8 mouse cellular contexts compared by ENCODE assay signal in genomic region chr8:111093865-111094718, GRCm38 (mm10). TPM values are rescaled to one million over a fixed set of nuclear protein-coding genes. Genes with fewer than 3 reads are reported as not detected.
DNase-seq lines count a peak whose midpoint lies in the region; ATAC-seq and TF ChIP-seq lines count a peak whose summit lies in the region.

TSS of gene Pdpr (plus strand) at chr8:111094630.

- TF ChIP-seq POLR2A in lung, adult 2 months (IDR thresholded peaks at IDR 0.05; ENCODE audit: borderline replicate concordance, extremely low read depth, low read depth, low read length) = peak; percentile 51; the same call in 1 of the 2 replicates

- peak; percentile 89 for DNase-seq in ES-CJ7 (ENCODE audit: low read depth, low spot score)
- peak; percentile 92 for DNase-seq in cerebellum, adult 11 months
- peak; percentile 85 for DNase-seq in heart, postnatal 25 days (ENCODE audit: low spot score)
- DNase-seq in layer of hippocampus, adult 18-20 months (ENCODE audit: low spot score in 2 of 2) = peak; percentile 83 to 92
- peak; percentile 91 for DNase-seq in lung, adult 2 months
- peak; percentile 89 for DNase-seq in thymus, adult 18-20 months

- peaks cover 17% of the 10 kb centered on the region for H3K4me1 ChIP-seq in forebrain, embryonic 15.5 days
- H3K4me1 ChIP-seq in lung, adult 2 months (ENCODE audit: control insufficient read depth, insufficient read depth, low read length) = peaks cover 13% of the 10 kb centered on the region

- intact Hi-C loops in heart, postnatal 25 days (cut with DNase I) = loop anchor here (5.0 kb wide), 1 partner anchor 347 kb away; no protein-coding TSS in a partner anchor

- peak; percentile 94 for ATAC-seq in forebrain, embryonic 15.5 days (replicated peaks)
- ATAC-seq in neutrophil, adult 5-6 weeks (ENCODE audit: extremely low read depth, insufficient number of reproducible peaks, low FRiP score, poor library complexity, severe bottlenecking) = peak; percentile 76

- TF ChIP-seq CTCF in lung, adult 2 months (IDR thresholded peaks at IDR 0.05; ENCODE audit: insufficient read depth, low read length) = no peak

- H3K27me3 ChIP-seq in forebrain, embryonic 15.5 days = no peaks in the 10 kb centered on the region

- H3K4me3 ChIP-seq in forebrain, embryonic 15.5 days = peak within 1 kb of the TSS; percentile 76
- H3K4me3 ChIP-seq in lung, adult 2 months (replicated peaks; ENCODE audit: extremely low read depth, low read depth, low read length) = peak within 1 kb of the TSS; percentile 77

- 6% methylated on average over 42 of the region's 72 CpGs for WGBS in forebrain, embryonic 15.5 days
- WGBS in lung, adult 2 months = 7% methylated on average over 50 of the region's 72 CpGs

- H3K27ac ChIP-seq in forebrain, embryonic 15.5 days (replicated peaks) = peak within 1 kb of the TSS; percentile 71

- H3K4me2 ChIP-seq in forebrain, embryonic 15.5 days (replicated peaks) = peak within 1 kb of the TSS; percentile 88

- H3K36me3 ChIP-seq in forebrain, embryonic 15.5 days = no peaks in the 10 kb centered on the region

- H3K9me3 ChIP-seq in forebrain, embryonic 15.5 days = no peaks in the 10 kb centered on the region

- peak within 1 kb of the TSS; percentile 68 for H3K9ac ChIP-seq in forebrain, embryonic 15.5 days (replicated peaks)

RNA-seq across cellular contexts. Expression of gene Pdpr, which starts in this region (rescaled TPM):
- polyA plus RNA-seq in forebrain, embryonic 15.5 days (2015; fragmentation: Nextera tagmentation; extraction: Ambion mirVana) = 11.5 and 14.0 TPM in 2 replicates
- total RNA-seq in heart, postnatal 25 days (2021) = 10 to 100 TPM; 92.4 to 93.0 TPM
- 10 to 100 TPM; 24.3 to 27.0 TPM for total RNA-seq in layer of hippocampus, adult 18-20 months (2021)
- polyA plus RNA-seq in lung, adult 2 months (2012; rRNA removed) = 12.0 and 12.5 TPM in 2 replicates
- total RNA-seq in neutrophil, adult 5-6 weeks (2017) = 21.0 and 23.5 TPM in 2 replicates

Comparison
In these comparisons a context has a peak if more than half of its experiments do, and no peak if none do; other contexts are left out.
1. Peak in every context shown above with its lines: DNase-seq, ATAC-seq, H3K4me3 ChIP-seq and H3K27ac ChIP-seq.